Mouse (Mus musculus): Measurements from ENCODE around the gene Tmed4.
A peak's percentile ranks its signal among the peaks of the same experiment; 100 is the strongest.

Tmed4 gene

DNA sequence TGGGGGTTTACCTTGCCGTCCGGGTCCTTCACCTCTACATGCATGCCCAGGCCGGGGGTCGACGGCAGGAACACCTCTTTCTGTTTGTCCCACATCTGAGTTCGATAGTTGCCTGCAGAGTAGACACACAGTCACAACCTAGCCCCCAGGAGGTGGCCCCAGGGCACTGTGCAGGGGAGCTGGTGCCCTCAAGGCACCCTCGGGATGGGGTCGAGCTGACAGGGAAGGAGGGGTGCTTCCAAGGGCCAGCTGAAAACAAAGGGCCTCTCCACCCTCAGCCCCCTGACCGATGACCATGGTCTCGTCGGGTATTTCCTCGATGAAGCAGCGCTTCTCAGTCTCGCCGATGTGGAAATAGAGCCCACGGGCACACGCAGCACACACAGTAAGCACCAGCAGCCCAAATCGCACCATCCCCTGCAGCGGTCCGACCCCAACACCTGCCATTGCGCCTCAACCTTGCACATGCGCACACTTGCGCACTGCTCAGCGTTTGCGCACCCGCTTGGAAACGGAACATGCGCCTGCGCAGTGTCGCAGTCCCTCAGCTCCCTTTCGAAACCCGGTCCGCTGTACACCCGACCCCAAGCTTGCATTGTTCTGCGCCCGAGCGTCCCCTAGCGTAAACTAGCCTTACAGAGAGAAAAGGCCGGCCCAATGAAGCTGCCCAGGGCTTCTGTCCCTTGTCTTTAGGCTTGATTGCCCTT lies at the start of gene Tmed4:
Gene Tmed4 (minus strand): TSS at position 484 of the 707 bp plus-strand sequence.
- DNase-seq = peak; percentile 96

DNA sequence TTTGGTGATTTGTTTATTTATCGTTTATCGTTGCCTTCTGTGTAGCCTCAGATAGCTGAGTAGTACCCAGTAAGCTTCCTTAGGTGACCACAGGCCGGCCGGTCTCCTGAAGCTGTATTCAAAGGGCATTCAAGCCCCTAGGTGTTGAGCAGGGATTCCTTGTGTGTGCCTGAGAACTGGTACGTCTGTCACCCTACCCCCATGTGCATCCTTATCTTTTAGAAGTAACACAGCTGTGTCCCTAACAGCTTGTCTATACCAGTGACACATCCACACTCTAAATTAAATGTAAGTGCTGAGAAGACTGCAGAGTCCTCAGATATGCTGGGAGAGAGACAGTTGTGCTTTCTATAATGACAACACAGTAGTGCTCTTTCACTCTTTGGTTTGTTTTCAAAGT lies 48.7 kb upstream of the Tmed4 start:
- DNase-seq = no peak

DNA sequence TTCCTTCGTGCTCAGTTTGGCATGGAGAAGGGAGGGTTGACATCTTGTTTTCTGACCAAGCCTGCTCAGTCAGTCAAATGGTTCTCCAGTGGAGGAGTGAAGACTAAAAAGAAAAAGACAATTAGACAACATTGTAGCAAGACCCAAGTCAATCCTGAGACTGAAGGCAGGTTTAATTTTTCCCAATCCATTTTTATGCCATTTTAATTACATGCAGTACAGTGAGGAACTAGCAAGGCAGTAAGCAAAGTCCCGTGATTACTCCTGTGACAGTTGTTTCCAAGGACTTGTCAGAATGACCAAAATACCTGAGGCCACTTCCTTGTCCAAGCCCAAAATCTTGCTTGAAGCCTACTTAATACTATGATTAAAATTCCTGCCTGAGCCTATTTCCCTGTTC lies 47.4 kb upstream of the Tmed4 start:
- no peak for DNase-seq

- DNase-seq = no peak
These were observed 44.7 kb upstream of the Tmed4 start for GRCm38 (mm10) chr11:6319374-6319773.

GRCm38 (mm10) chr11:6318559-6318958 lies 43.9 kb upstream of the Tmed4 start:
- no peak for DNase-seq

- DNase-seq = no peak
These were observed 42.2 kb upstream of the Tmed4 start for GRCm38 (mm10) chr11:6316821-6317220.

DNA sequence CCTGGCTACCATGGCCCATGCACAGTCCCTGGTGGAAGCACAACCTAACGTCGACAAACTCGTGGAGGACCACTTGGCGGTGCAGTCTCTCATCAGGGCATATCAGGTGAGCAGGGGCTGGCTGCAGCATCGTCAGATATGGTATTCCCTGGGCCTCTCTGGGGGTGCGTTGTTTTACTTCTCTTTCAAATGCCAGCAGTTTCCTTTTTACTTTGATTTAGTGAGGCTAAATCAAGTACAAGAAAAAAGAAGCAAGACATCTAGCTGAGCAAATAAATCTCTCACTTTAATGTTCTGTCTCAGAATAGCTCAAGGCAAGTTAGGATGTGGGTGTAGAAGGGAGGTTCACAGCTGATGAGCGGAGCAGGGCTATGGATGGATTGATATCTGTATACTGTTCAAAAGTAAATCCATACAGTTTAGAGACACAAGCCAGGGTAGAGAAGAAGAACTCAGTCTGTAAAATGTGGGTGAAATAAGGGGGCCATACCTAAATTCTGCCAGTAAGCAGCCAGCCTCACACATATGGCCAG lies 39.3 kb upstream of the Tmed4 start:
- DNase-seq = no peak

GRCm38 (mm10) chr11:6308181-6308580 lies 33.5 kb upstream of the Tmed4 start:
- no peak for DNase-seq

GRCm38 (mm10) chr11:6305943-6306430 lies 31.3 kb upstream of the Tmed4 start:
- no peak for DNase-seq

- no peak for DNase-seq
These were observed 28.1 kb upstream of the Tmed4 start for GRCm38 (mm10) chr11:6302793-6303192.

DNA sequence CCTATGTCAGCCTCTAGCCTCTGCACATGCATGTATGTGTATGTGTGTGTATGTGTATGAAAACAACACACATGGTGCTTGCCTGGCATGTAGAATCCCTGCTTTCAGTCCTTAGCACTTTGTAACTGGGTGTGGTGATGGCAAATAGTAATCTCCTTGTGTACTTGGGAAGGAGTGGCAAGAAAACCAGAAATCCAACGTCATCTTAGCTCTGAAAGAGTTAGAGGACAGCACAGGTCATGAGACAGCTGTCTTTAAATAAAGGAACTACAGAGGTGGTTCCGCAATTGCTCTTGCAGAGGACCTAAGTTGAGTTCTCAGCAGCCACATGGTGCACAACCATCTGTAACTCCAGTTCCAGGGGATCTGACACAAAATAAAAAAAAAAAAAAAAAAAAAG lies 24.8 kb upstream of the Tmed4 start:
- no peak for DNase-seq

GRCm38 (mm10) chr11:6296077-6296476 lies 21.4 kb upstream of the Tmed4 start:
- DNase-seq = no peak

DNA sequence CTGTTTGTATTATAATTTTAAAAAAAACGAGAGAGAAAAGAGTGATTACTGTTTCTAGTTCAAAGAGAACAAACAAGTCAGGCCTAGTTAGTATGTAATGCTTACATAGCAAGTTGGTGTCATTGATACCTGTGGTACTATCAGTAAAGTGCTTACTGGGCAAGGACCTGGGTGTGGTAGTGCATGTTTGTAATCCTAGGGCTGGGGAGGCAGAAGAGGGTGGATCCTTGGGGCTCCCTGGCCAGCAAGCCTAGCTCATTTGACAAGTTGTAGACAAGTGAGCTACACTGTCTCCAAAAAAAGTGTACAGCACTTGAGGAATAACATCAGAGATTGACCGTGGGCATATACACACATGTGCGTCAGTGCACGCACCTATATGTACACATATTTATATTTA lies 20.0 kb upstream of the Tmed4 start:
- DNase-seq = no peak

GRCm38 (mm10) chr11:6293601-6294000 lies 18.9 kb upstream of the Tmed4 start:
- no peak for DNase-seq

DNA sequence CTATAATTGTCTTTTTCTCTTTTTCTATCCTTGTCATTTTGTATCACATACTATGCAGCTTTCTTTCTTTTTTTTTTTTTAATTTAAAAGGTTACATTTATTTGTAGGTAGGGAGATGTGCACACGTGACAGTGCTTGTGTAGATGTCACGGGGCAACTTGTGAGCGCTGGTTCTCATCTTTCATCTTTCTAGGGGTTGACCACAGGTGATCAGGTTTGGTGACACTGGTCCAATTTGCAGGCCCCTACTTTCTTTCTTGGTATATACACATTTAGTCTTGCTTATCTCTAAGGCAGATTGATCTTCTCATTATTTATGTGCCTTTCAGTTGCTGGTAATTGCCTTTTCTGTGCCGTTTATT lies 18.3 kb upstream of the Tmed4 start:
- no peak for DNase-seq

DNA sequence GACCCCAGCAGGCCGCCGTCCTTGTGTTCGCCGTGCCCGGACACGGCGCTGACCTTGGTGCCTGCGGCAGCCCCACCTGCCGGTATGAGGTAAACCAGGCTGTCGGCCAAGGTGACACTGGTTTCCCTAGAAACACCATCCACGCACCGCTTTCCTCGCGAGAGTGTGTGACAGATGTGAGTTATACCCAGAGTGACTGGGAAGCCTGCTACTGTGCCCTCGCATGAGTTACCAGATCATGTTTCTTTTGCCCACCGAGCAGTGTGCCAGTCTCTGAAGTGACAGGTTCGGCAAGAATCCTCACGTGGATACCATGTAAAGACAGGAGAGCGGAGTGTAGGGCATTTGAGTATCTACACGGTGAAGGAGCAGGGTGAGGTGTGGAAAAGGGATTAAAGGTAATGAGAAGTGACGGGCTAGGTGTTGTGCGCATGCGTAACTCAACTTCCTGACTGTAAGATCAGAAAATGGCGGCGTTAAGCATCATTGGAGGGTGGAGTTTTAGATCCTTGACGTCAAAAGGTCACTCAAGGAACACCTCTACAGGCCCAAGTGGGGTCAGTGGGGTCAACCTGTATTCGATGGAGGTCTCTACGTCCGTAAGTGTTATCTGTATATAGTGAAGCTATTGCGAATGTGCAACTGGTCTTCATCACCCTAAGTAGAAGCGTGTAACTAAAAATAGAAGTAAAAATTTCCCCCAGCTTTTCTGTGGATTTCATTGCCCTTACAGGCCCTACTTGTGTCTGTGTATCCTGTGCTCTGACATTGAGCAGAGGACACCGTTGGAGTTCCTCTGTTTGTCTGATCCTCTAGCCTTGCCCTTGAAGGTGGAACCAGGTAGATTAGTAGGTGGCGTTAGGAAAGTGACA lies 17.7 kb upstream of the Tmed4 start:
- peak; percentile 65 for DNase-seq

GRCm38 (mm10) chr11:6291401-6292115 lies 16.9 kb upstream of the Tmed4 start, which contains the start of gene Ogdh:
TSS of gene Ogdh (plus strand) at chr11:6291633.
- DNase-seq = peak; percentile 99

GRCm38 (mm10) chr11:6290883-6291282 lies 16.2 kb upstream of the Tmed4 start:
- no peak for DNase-seq

GRCm38 (mm10) chr11:6290138-6290537 lies 15.5 kb upstream of the Tmed4 start:
- no peak for DNase-seq

GRCm38 (mm10) chr11:6282940-6283339 lies 8.3 kb upstream of the Tmed4 start:
- no peak for DNase-seq

DNA sequence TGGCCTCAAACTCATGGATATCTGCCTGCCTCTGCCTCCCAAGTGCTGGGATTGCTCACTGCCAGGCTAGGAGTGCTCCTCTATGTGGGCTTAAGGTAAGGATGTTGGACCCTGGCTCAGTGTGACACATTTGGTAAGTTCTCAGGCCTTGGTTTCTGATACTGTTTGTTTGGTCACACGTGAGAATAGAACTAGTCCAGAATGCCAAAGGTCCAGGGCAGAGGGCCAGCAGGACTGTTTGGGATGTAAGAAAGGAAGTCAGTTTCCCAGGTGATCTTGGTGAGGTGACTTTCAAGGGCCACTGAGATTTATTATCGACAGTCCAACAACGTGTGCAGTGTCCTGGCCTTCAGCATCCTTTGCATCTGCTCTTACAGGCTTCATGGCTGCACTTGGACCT lies 1.8 kb upstream of the Tmed4 start:
- no peak for DNase-seq

- DNase-seq = no peak
These were observed 419 bp upstream of the Tmed4 start for GRCm38 (mm10) chr11:6275094-6275484.

DNA sequence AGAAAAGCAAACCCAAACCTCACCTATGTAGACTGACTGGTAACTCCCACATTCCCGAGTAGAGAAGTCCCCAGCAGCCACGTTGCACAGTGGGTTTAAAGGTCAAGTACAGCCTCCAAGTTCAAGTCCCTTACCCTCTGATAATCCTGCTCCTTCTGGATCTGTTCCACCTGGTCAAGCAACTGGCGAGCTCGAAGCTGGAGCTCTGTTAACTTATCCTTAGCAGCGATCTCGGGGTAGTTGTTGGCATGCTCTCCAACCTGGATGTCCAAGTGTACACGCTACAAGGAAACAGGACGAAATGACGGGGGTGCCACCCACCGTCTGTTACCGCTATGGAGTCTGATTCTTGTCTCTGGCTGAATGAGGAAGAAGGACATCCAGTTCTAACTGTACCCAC lies 1.1 kb downstream of the Tmed4 start:
- DNase-seq = no peak

Data from right cerebral cortex, postnatal 25 days (tissue).